Mouse (Mus musculus): Measurements from ENCODE around the gene Rgs12. TPM values are rescaled to one million over a fixed set of nuclear protein-coding genes. Genes with fewer than 3 reads are reported as not detected.

Gene Rgs12
- total RNA-seq, 1 experiment = 17.0 TPM

GRCm38 (mm10) chr5:34930151-34930975 lies 18.9 kb upstream of the Rgs12 start:
- in situ Hi-C loops (cut with MboI; ENCODE audit: low sequenced_read_pairs in 2 of 2, unreplicated experiment in 2 of 2) = no loop called here
- H3K4me1 ChIP-seq (ENCODE audit: control insufficient read depth in 2 of 2, insufficient read depth in 2 of 2, low read length in 2 of 2, poor library complexity in 1 of 2) = no peaks in the 10 kb centered on the region
- DNase-seq (ENCODE audit: low read depth, low spot score) = no peak

GRCm38 (mm10) chr5:34931091-34931490 lies 18.2 kb upstream of the Rgs12 start:
- Histone ChIP-seq H3K9me3 (ENCODE audit: control insufficient read depth, insufficient read depth, low read depth, low read length) (no peaks in the 10 kb centered on the region), H3K4me1 (ENCODE audit: control insufficient read depth in 2 of 2, insufficient read depth in 2 of 2, low read length in 2 of 2, poor library complexity in 1 of 2) (no peaks in the 10 kb centered on the region), H3K4me3 (ENCODE audit: insufficient read depth in 1 of 2, low read depth in 1 of 2, low read length in 2 of 2, poor library complexity in 1 of 2, severe bottlenecking in 1 of 2) (no peak overlapping the region), H3K9ac (ENCODE audit: insufficient read depth, low read depth, low read length, poor library complexity, severe bottlenecking) (no peak overlapping the region), H3K36me3 (ENCODE audit: control insufficient read depth, insufficient read depth, low read length, poor library complexity, severe bottlenecking) (no peaks in the 10 kb centered on the region), H3K27ac (ENCODE audit: insufficient read depth, low read depth, low read length, poor library complexity, severe bottlenecking) (no peak overlapping the region)
- DNase-seq (ENCODE audit: low read depth, low spot score) = no peak
- in situ Hi-C loops (cut with MboI; ENCODE audit: low sequenced_read_pairs in 2 of 2, unreplicated experiment in 2 of 2) = no loop called here
- TF ChIP-seq HCFC1 (IDR thresholded peaks at IDR 0.05; ENCODE audit: borderline replicate concordance, insufficient read depth, low read length) (no peak), MAFK (IDR thresholded peaks at IDR 0.05; ENCODE audit: insufficient read depth, low read depth, low read length) (no peak), ZC3H11A (IDR thresholded peaks at IDR 0.05; ENCODE audit: borderline replicate concordance, low read depth, low read length) (no peak), ZNF384 (IDR thresholded peaks at IDR 0.05; ENCODE audit: low read depth, low read length) (no peak), CHD2 (IDR thresholded peaks at IDR 0.05; ENCODE audit: low read depth, low read length) (no peak)

More at GRCm38 (mm10) chr5:34930151-34930975, 18.9 kb upstream of the Rgs12 start:
- H3K4me3 ChIP-seq (ENCODE audit: insufficient read depth in 1 of 2, low read depth in 1 of 2, low read length in 2 of 2, poor library complexity in 1 of 2, severe bottlenecking in 1 of 2) = no peak overlapping the region
- no peak overlapping the region for H3K9ac ChIP-seq (ENCODE audit: insufficient read depth, low read depth, low read length, poor library complexity, severe bottlenecking)
- H3K27ac ChIP-seq (ENCODE audit: insufficient read depth, low read depth, low read length, poor library complexity, severe bottlenecking) = no peak overlapping the region
- TF ChIP-seq CHD2 (IDR thresholded peaks at IDR 0.05; ENCODE audit: low read depth, low read length) = no peak
- TF ChIP-seq MAFK (IDR thresholded peaks at IDR 0.05; ENCODE audit: insufficient read depth, low read depth, low read length) = no peak
- no peak for TF ChIP-seq ZC3H11A (IDR thresholded peaks at IDR 0.05; ENCODE audit: borderline replicate concordance, low read depth, low read length)
- TF ChIP-seq ZNF384 (IDR thresholded peaks at IDR 0.05; ENCODE audit: low read depth, low read length) = no peak
- no peak for TF ChIP-seq HCFC1 (IDR thresholded peaks at IDR 0.05; ENCODE audit: borderline replicate concordance, insufficient read depth, low read length)
- H3K36me3 ChIP-seq (ENCODE audit: control insufficient read depth, insufficient read depth, low read length, poor library complexity, severe bottlenecking) = no peaks in the 10 kb centered on the region
- no peaks in the 10 kb centered on the region for H3K9me3 ChIP-seq (ENCODE audit: control insufficient read depth, insufficient read depth, low read depth, low read length)

GRCm38 (mm10) chr5:34931516-34932457 lies 17.5 kb upstream of the Rgs12 start:
- Histone ChIP-seq H3K36me3 (ENCODE audit: control insufficient read depth, insufficient read depth, low read length, poor library complexity, severe bottlenecking) (no peaks in the 10 kb centered on the region), H3K4me3 (ENCODE audit: insufficient read depth in 1 of 2, low read depth in 1 of 2, low read length in 2 of 2, poor library complexity in 1 of 2, severe bottlenecking in 1 of 2) (no peak overlapping the region), H3K4me1 (ENCODE audit: control insufficient read depth in 2 of 2, insufficient read depth in 2 of 2, low read length in 2 of 2, poor library complexity in 1 of 2) (no peaks in the 10 kb centered on the region), H3K9ac (ENCODE audit: insufficient read depth, low read depth, low read length, poor library complexity, severe bottlenecking) (no peak overlapping the region), H3K9me3 (ENCODE audit: control insufficient read depth, insufficient read depth, low read depth, low read length) (no peaks in the 10 kb centered on the region), H3K27ac (ENCODE audit: insufficient read depth, low read depth, low read length, poor library complexity, severe bottlenecking) (no peak overlapping the region)
- in situ Hi-C loops (cut with MboI; ENCODE audit: low sequenced_read_pairs in 2 of 2, unreplicated experiment in 2 of 2) = no loop called here
- no peak for TF ChIP-seq ZNF384 (IDR thresholded peaks at IDR 0.05; ENCODE audit: low read depth, low read length)
- no peak for TF ChIP-seq ZC3H11A (IDR thresholded peaks at IDR 0.05; ENCODE audit: borderline replicate concordance, low read depth, low read length)
- no peak for TF ChIP-seq CHD2 (IDR thresholded peaks at IDR 0.05; ENCODE audit: low read depth, low read length)
- no peak for TF ChIP-seq MAFK (IDR thresholded peaks at IDR 0.05; ENCODE audit: insufficient read depth, low read depth, low read length)
- no peak for TF ChIP-seq HCFC1 (IDR thresholded peaks at IDR 0.05; ENCODE audit: borderline replicate concordance, insufficient read depth, low read length)
- no peak for DNase-seq (ENCODE audit: low read depth, low spot score)

- H3K27ac ChIP-seq (ENCODE audit: insufficient read depth, low read depth, low read length, poor library complexity, severe bottlenecking) = no peak overlapping the region
- no peak overlapping the region for H3K9ac ChIP-seq (ENCODE audit: insufficient read depth, low read depth, low read length, poor library complexity, severe bottlenecking)
- TF ChIP-seq ZNF384 (IDR thresholded peaks at IDR 0.05; ENCODE audit: low read depth, low read length) (no peak), MAFK (IDR thresholded peaks at IDR 0.05; ENCODE audit: insufficient read depth, low read depth, low read length) (no peak), HCFC1 (IDR thresholded peaks at IDR 0.05; ENCODE audit: borderline replicate concordance, insufficient read depth, low read length) (no peak), ZC3H11A (IDR thresholded peaks at IDR 0.05; ENCODE audit: borderline replicate concordance, low read depth, low read length) (no peak), CHD2 (IDR thresholded peaks at IDR 0.05; ENCODE audit: low read depth, low read length) (no peak)
- DNase-seq (ENCODE audit: low read depth, low spot score) = no peak
- H3K4me3 ChIP-seq (ENCODE audit: insufficient read depth in 1 of 2, low read depth in 1 of 2, low read length in 2 of 2, poor library complexity in 1 of 2, severe bottlenecking in 1 of 2) = no peak overlapping the region
- no peaks in the 10 kb centered on the region for H3K9me3 ChIP-seq (ENCODE audit: control insufficient read depth, insufficient read depth, low read depth, low read length)
- H3K36me3 ChIP-seq (ENCODE audit: control insufficient read depth, insufficient read depth, low read length, poor library complexity, severe bottlenecking) = no peaks in the 10 kb centered on the region
- in situ Hi-C loops (cut with MboI; ENCODE audit: low sequenced_read_pairs in 2 of 2, unreplicated experiment in 2 of 2) = no loop called here
- H3K4me1 ChIP-seq (ENCODE audit: control insufficient read depth in 2 of 2, insufficient read depth in 2 of 2, low read length in 2 of 2, poor library complexity in 1 of 2) = no peaks in the 10 kb centered on the region
Observed at GRCm38 (mm10) chr5:34932458-34932806, 16.8 kb upstream of the Rgs12 start.
